Mouse (Mus musculus) neural tube, embryonic 11.5 days (tissue): ENCODE measurements at regions not wholly inside any gene's neighbourhood (a gene's known extent, or its start where the extent isn't known, plus 50 kb on each side); places are given as distances from the start of the nearest gene placed in this dataset.
A peak's percentile ranks its signal among the peaks of the same experiment; 100 is the strongest.

Experiments used
- ATAC-seq: fragments of 200-750 bp; cut with Nextera tagmentation; 2 replicates; pipeline ENCODE4 v1.8.0; 2017; ENCODE audit warnings: moderate number of reproducible peaks, mild to moderate bottlenecking, moderate TSS enrichment, moderate library complexity; ENCODE audit not compliant: insufficient read depth, low FRiP score, low TSS enrichment
- DNase-seq: peaks from one replicate; pipeline ENCODE4 v3.0.0-alpha.2; 2015; ENCODE audit warnings: low spot score
- H3K27ac ChIP-seq: fragments of 300-500 bp; sonication (generic); 2 replicates; pipeline ENCODE4 v1.5.1; 2014; ENCODE audit warnings: low read depth, mild to moderate bottlenecking, low read length
- H3K27me3 ChIP-seq: fragments of 300-500 bp; sonication (generic); 2 replicates; pipeline ENCODE4 v1.6.1; 2014; ENCODE audit warnings: mild to moderate bottlenecking, low read length, mixed read lengths; ENCODE audit not compliant: control insufficient read depth, insufficient read depth
- H3K36me3 ChIP-seq: fragments of 300-500 bp; sonication (generic); 2 replicates; pipeline ENCODE4 v1.6.1; 2014; ENCODE audit warnings: mild to moderate bottlenecking, low read length, moderate library complexity, mixed read lengths; ENCODE audit not compliant: control insufficient read depth, insufficient read depth
- H3K4me1 ChIP-seq: fragments of 300-500 bp; sonication (generic); 2 replicates; pipeline ENCODE4 v1.6.1; 2014; ENCODE audit warnings: low read length, mixed read lengths; ENCODE audit not compliant: control insufficient read depth, insufficient read depth
- H3K4me2 ChIP-seq: fragments of 300-500 bp; sonication (generic); 2 replicates; pipeline ENCODE4 v1.6.1; 2014; ENCODE audit warnings: low read depth, mild to moderate bottlenecking, moderate library complexity
- H3K4me3 ChIP-seq: fragments of 300-500 bp; sonication (generic); 2 replicates; pipeline ENCODE4 v1.5.1; 2014; ENCODE audit warnings: low read depth, low read length
- H3K9ac ChIP-seq: fragments of 300-500 bp; sonication (generic); 2 replicates; pipeline ENCODE4 v1.6.1; 2014; ENCODE audit warnings: mild to moderate bottlenecking, low read length
- H3K9me3 ChIP-seq: fragments of 300-500 bp; sonication (generic); 2 replicates; pipeline ENCODE4 v1.6.1; 2016; ENCODE audit warnings: low read length; ENCODE audit not compliant: control insufficient read depth
- WGBS: fragments of 180-500 bp; shearing (Covaris S2); extraction: QIAGEN DNeasy Blood & Tissue Kit; methylation state at CpG from one replicate; pipeline ENCODE4 v1.1.7; 2014; 5-methylcytosine and 5-hydroxymethylcytosine counted together

GRCm38 (mm10) chr11:111583606-111584005 is 517.6 kb downstream of the Kcnj2 start:
- peak; percentile 20 for DNase-seq

GRCm38 (mm10) chr11:111599456-111599855 is 533.5 kb downstream of the Kcnj2 start:
- no peak overlapping the region for H3K4me3 ChIP-seq
- no peak for ATAC-seq

More at GRCm38 (mm10) chr11:111583606-111584005, 517.6 kb downstream of the Kcnj2 start:
- WGBS, result 55% methylated on average over 13 of the region's 13 CpGs
- no peak overlapping the region for H3K9ac ChIP-seq
- H3K27ac ChIP-seq, result no peak overlapping the region
- no peaks in the 10 kb centered on the region for H3K36me3 ChIP-seq
- no peak overlapping the region for H3K4me2 ChIP-seq
- no peak for ATAC-seq
- no peaks in the 10 kb centered on the region for H3K9me3 ChIP-seq
- H3K4me3 ChIP-seq, result no peak overlapping the region
- no peaks in the 10 kb centered on the region for H3K27me3 ChIP-seq
- H3K4me1 ChIP-seq, result no peaks in the 10 kb centered on the region

DNA sequence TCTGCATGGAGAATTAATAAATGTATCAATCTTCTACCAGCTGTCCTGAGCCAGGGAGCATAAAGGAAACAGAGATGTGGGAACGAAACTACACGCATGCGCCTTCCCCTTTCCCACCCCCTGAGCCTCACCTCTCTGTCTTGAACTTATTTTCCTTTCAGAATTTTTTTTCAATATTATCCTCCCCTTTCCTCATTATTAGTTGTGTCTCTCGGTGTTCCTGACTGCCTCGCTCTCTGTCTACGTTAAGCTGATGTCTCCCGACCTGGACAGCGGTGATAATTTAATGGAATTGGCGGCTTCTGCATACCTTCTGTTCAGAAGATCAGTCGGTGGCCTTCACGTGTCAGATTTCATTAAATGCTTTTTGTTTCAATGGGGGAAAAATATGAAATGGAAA is 539.2 kb downstream of the Kcnj2 start:
- Histone ChIP-seq H3K9me3 (no peaks in the 10 kb centered on the region), H3K27ac (no peak overlapping the region), H3K9ac (no peak overlapping the region), H3K4me1 (no peaks in the 10 kb centered on the region), H3K4me2 (no peak overlapping the region), H3K27me3 (no peaks in the 10 kb centered on the region), H3K36me3 (no peaks in the 10 kb centered on the region), H3K4me3 (no peak overlapping the region)
- ATAC-seq, result no peak
- DNase-seq, result peak; percentile 12
- 73% methylated on average over 11 of the region's 11 CpGs for WGBS

More at GRCm38 (mm10) chr11:111599456-111599855, 533.5 kb downstream of the Kcnj2 start:
- no peak overlapping the region for H3K27ac ChIP-seq
- H3K27me3 ChIP-seq, result no peaks in the 10 kb centered on the region
- no peaks in the 10 kb centered on the region for H3K9me3 ChIP-seq
- no peak overlapping the region for H3K9ac ChIP-seq
- no peak for DNase-seq
- H3K4me1 ChIP-seq, result no peaks in the 10 kb centered on the region
- no peak overlapping the region for H3K4me2 ChIP-seq
- H3K36me3 ChIP-seq, result no peaks in the 10 kb centered on the region

DNA sequence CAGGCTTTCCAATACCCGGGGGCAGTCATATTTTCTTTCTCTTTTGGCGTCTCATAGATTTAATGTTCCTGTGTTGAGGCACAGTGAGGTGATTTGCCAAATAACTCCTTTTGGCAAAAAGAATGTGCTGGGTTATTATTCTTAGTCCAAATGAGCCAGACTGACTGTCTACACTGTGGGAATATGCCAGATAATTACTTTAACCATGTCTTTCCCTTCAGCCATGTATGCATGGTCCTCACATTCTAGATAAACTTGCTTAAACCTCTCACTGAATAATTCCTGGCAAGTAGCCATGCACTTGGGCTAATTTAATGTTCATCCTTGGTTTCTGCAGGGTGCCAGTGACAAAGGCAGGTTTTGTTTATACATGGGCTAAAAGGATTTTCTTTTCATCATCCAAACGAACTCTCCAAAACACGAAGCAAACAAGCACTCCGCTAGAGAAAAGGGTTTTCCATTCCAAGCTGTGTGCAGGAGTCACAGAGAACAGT is 544.6 kb downstream of the Kcnj2 start:
- H3K9me3 ChIP-seq, result no peaks in the 10 kb centered on the region
- no peaks in the 10 kb centered on the region for H3K4me1 ChIP-seq
- DNase-seq (no peak), ATAC-seq (no peak)
- H3K4me3 ChIP-seq, result no peak overlapping the region
- H3K27me3 ChIP-seq, result no peaks in the 10 kb centered on the region
- H3K4me2 ChIP-seq, result no peak overlapping the region
- no peak overlapping the region for H3K9ac ChIP-seq
- H3K36me3 ChIP-seq, result no peaks in the 10 kb centered on the region
- no peak overlapping the region for H3K27ac ChIP-seq
- 76% methylated on average over 5 of the region's 5 CpGs for WGBS

- Histone ChIP-seq H3K9ac (no peak overlapping the region), H3K9me3 (no peaks in the 10 kb centered on the region), H3K27me3 (no peaks in the 10 kb centered on the region), H3K4me1 (no peaks in the 10 kb centered on the region), H3K36me3 (no peaks in the 10 kb centered on the region), H3K4me2 (no peak overlapping the region), H3K27ac (no peak overlapping the region), H3K4me3 (no peak overlapping the region)
- no peak for DNase-seq
- 89% methylated on average over 7 of the region's 7 CpGs for WGBS
- no peak for ATAC-seq
Observed at GRCm38 (mm10) chr11:111643603-111644002, 577.6 kb downstream of the Kcnj2 start.

- H3K4me2 ChIP-seq, result no peak overlapping the region
- no peaks in the 10 kb centered on the region for H3K9me3 ChIP-seq
- H3K27me3 ChIP-seq, result no peaks in the 10 kb centered on the region
- no peak overlapping the region for H3K4me3 ChIP-seq
- no peaks in the 10 kb centered on the region for H3K36me3 ChIP-seq
- peak; percentile 67 for DNase-seq
- H3K9ac ChIP-seq, result no peak overlapping the region
- H3K27ac ChIP-seq, result no peak overlapping the region
- no peaks in the 10 kb centered on the region for H3K4me1 ChIP-seq
- no peak for ATAC-seq
- 56% methylated on average over 3 of the region's 3 CpGs for WGBS
Observed at GRCm38 (mm10) chr11:111652882-111653281, 586.9 kb downstream of the Kcnj2 start.

- H3K4me1 ChIP-seq, result peaks cover 3% of the 10 kb centered on the region; the same call in 1 of the 2 replicates
- WGBS, result 94% methylated on average over 9 of the region's 9 CpGs
- H3K27ac ChIP-seq, result no peak overlapping the region
- no peaks in the 10 kb centered on the region for H3K9me3 ChIP-seq
- ATAC-seq (no peak), DNase-seq (no peak)
- no peaks in the 10 kb centered on the region for H3K27me3 ChIP-seq
- no peaks in the 10 kb centered on the region for H3K36me3 ChIP-seq
- H3K9ac ChIP-seq, result no peak overlapping the region
- no peak overlapping the region for H3K4me2 ChIP-seq
- H3K4me3 ChIP-seq, result no peak overlapping the region
Observed at GRCm38 (mm10) chr11:111657778-111658177, 591.8 kb downstream of the Kcnj2 start.

DNA sequence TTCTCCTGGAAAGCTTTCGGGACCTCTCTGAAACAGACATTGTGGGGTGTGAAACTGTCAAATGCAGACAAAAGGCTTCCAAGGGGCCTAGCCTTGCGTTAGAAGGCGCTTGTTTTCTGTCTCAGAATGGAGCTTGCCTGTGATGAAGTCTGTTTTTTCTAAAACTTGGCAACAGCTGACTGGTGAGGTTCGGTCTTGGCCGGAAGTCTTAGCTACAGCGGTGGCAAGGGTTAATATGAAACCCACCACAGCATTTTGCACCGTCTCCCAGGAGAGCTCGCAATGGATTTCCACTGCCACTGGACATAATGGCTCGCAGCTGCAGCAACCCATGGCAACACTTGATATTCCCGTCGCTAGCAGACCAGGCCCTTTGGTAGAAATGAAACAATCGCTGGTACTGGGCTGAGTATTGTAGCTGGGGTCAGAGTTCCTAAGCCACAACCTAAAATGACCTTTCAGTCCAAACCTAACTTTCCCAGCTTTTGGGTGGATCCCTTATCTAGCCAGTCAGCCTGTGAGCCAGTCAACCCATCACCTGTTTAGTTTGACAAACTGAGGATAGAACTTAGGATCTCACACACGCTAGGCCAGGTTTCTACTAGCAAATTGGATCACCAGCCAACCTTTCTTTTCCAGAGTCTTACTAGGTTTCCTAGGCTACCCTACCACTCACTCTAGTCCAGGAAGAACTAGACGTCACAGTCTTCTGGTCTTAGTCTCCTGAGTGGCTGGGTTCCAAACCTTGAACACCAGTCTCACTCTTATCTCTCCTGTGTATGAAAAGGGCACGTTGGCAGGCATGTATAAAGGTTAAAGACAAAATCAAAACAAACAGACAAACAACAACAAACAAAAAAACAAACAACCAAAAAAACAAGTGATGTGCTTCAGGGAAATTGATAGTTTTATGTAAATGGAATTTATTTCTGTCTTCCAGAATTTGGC is 592.7 kb downstream of the Kcnj2 start:
- H3K27me3 ChIP-seq, result no peaks in the 10 kb centered on the region
- peaks cover 3% of the 10 kb centered on the region; the same call in 1 of the 2 replicates for H3K4me1 ChIP-seq
- no peak for ATAC-seq
- no peak overlapping the region for H3K27ac ChIP-seq
- 41% methylated on average over 15 of the region's 15 CpGs for WGBS
- no peaks in the 10 kb centered on the region for H3K9me3 ChIP-seq
- no peak overlapping the region for H3K9ac ChIP-seq
- DNase-seq, result peak; percentile 60
- no peak overlapping the region for H3K4me3 ChIP-seq
- no peaks in the 10 kb centered on the region for H3K36me3 ChIP-seq
- no peak overlapping the region for H3K4me2 ChIP-seq

- DNase-seq (no peak), ATAC-seq (no peak)
- Histone ChIP-seq H3K4me1 (peaks cover 2% of the 10 kb centered on the region; the same call in 1 of the 2 replicates), H3K27me3 (no peaks in the 10 kb centered on the region), H3K36me3 (no peaks in the 10 kb centered on the region), H3K27ac (no peak overlapping the region), H3K9ac (no peak overlapping the region), H3K4me2 (no peak overlapping the region), H3K4me3 (no peak overlapping the region), H3K9me3 (no peaks in the 10 kb centered on the region)
- WGBS, result 72% methylated on average over 3 of the region's 3 CpGs
Observed at GRCm38 (mm10) chr11:111663269-111663668, 597.3 kb downstream of the Kcnj2 start.
